Mouse (Mus musculus): Measurements from ENCODE around the gene Gm3269.
"Not testable (repeated sequence)": the region's sequence is repeated elsewhere in the genome, so short reads cannot be mapped to it uniquely, and the experiment has no call there.

- not testable (repeated sequence) for TF ChIP-seq POLR2A (IDR thresholded peaks at IDR 0.05; ENCODE audit: low read depth, low read length); CTCF (IDR thresholded peaks at IDR 0.05; ENCODE audit: extremely low read depth, insufficient read length, insufficient replicate concordance, low read depth, low read length)
Measured at GRCm38 (mm10) chr14:4821950-4822349, 16.0 kb upstream of the Gm3269 start.
